Mouse (Mus musculus): ENCODE measurements around the gene Abca7. TPM values are rescaled to one million over a fixed set of nuclear protein-coding genes. Genes with fewer than 3 reads are reported as not detected.
"Not testable (repeated sequence)": the region's sequence is repeated elsewhere in the genome, so short reads cannot be mapped to it uniquely, and the experiment has no call there.

Abca7 gene
- total RNA-seq, 2 experiments from 2014 or later: 6.9 to 8.1 TPM

DNA sequence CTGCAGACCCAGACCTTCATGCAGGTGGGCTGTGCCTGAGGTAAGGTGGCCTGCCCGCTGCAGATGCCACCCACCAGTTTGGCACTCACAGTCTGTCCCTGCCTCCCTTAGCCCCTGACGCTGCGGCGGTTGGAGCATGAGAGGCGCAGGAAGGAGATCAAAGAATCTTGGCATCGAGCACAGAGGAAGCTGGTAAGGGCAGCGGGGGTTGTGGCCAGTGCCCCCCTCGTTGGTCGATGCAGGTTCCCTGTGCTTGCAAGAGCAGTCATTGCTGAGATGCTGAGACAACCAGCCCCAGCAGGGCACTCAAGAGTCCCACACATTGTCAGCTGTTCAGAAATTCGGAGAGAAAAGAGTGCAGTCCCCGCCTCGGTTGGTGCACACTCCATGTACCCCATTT is 25.9 kb downstream of the Abca7 start:
- DNase-seq: no peak

DNA sequence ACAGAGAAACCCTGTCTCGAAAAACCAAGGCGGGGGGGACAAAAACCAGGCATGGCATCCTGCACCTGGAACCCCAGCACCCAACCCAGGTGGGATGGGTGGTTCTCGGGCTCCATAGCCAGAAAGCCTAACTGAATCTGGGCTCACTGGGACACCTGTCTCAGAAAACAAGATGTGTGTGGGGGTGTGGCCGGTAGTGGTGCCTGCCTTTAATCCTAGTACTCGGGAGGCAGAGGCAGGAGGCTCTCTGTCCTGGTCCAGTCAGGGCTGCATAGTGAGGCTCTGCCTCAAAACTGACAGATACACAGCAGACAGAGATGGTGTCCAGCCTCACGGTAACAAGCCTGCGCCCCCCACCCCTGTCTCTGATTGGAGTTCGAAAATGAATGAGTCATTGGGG is 26.5 kb downstream of the Abca7 start:
- no peak for DNase-seq

DNA sequence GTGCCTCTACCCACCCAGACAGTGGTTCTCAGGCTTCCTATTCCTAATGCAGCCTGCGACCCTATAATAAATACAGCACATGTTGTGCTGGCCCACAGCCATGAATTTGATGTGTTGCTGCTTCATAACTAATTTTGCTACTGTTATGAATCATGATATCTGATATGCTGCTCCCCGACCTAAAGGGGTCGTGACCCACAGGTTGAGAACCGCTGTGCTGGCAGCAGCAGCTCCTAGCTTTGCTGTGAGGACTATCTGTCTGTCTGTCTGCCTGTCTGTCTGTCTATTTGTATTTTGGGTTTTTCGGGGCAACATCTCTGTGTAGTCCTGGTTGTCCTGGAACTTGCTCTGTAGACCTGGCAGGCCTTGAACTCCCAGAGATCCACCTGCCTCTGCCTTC is 27.5 kb downstream of the Abca7 start:
- DNase-seq: no peak

DNA sequence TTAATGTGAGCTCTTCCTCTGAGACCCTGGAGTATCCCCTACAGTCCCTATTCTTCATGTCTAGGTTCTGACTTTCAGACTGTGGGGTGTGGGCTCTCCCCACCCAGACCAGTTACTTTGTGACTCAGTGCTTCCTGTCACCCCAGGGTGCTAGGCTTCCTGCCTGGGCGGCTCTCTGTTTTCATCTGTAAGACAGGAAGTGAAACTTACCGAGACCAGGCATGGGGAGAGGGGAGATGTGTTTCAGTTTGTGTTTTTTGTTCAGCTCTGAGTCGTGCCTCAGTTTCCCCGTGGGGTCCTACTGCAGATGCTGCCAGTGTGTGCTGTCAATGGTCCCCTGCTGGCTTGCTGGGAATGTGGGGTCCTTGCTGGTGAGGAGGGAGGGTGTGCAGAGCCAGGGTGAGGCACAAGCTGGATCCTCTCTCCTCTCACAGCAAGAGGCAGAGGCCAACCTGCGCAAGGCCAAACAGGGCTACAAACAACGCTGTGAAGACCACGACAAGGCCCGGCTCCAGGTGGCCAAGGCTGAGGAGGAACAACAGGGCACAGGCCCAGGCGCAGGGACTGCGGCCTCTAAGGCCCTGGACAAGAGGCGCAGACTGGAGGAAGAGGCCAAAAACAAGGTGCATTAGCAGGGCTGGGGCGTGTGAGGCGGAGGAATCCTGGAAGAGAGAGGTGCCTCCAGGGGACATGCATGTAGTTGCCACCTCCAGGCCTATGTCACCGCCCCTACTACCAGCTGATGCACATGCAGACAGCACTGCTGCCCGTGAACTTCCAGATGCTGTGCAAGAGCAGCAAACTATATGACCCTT is 28.1 kb downstream of the Abca7 start:
- no peak for DNase-seq

DNA sequence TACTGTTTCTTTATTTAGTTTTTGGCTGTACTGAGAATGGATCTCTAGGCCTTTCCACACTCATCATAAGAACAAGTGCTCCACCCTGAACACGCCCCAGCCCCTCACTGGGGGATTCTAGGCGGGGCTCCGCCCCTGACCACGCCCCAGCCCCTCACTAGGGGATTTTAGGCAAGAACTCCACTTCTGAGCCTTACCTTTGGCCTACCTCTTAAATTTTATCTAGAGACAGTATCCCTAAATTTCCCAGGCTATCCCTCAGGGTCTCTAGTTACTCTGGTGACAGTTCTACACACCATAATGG is 28.7 kb downstream of the Abca7 start:
- no peak for DNase-seq

DNA sequence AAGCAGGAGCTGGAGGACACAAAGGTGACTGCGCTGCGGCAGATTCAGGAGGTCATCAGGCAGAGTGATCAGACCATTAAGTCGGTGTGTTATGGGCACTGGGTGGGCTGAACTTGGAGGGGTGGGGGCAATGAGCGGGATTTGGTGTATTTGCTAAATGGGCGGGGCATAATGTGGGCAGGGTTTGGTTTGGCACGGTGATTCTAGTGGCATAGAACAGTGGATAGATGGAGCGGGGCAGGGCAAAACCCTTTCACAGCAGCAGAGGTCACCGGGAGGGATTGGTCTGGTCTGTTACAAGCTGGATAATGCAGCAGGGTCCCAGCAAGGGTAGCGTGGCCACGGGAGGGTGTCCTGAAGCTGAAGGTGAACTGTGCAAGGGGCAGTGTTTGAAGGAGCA is 29.2 kb downstream of the Abca7 start:
- DNase-seq: no peak

DNA sequence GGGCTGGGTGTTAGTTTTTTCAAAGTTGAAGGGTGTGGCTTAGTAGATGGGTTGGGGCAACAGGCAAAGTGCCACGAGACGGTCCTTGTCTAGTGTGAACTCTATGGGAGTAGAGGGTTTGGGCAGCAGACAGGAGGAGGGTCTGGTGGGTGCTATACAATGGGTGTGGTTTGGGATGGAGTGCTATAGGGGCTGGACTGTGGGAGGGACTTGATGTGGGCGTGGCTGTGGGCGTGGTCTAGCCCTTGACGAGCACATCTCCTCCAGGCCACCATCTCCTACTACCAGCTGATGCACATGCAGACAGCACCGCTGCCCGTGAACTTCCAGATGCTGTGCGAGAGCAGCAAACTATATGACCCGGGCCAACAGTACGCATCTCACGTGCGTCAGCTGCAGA is 29.6 kb downstream of the Abca7 start:
- DNase-seq: no peak

DNA sequence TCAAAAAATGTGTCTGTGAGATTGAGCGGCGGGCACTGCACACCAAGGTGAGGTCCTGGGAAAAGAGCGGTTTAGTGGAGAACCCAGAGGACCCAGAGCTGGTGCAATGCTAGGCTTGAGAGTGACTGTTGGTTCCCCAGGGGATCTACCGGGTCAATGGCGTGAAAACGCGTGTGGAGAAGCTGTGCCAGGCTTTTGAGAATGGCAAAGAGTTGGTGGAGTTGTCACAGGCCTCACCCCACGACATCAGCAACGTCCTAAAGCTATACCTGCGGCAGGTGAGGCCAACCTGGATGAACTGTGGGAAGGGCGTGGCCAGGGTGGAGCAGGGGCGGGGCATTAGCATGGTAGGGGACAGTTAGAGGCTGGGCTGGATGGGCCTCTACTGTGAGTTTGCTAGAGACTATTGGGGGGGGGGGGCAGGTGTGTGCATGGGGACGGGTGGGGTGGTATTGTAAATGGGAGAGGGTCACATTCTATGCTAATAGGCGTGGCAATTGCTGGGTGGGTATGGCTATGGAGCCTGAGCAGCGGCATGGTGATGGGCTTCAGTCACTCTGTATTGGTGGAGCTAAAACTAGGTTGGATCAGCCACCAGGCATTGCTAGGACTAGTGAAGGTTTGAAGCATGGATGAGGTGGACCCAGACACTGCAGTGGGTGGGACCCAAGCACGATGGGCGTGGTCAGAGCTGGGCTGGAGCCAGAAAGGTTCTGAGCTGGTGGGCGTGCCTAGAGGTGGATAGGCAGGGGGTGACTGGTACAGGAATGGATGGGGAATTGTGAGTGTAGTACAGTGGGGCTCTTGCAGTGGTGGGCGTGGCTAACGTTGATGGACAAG is 31.6 kb downstream of the Abca7 start:
- no peak for DNase-seq

DNA sequence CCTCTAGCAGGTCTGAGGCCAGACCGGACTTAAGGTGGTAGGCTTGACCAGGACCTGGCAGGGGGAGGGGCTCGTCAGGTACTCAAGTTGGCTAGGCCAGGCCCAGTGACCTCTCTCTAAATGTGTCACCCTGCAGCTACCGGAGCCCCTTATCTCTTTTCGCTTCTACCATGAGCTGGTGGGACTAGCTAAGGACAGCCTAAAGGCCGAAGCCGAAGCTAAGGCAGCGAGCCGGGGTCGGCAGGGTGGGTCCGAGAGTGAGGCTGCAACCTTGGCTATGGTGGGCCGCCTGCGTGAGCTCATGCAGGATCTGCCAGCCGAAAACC is 32.2 kb downstream of the Abca7 start:
- no peak for DNase-seq

DNA sequence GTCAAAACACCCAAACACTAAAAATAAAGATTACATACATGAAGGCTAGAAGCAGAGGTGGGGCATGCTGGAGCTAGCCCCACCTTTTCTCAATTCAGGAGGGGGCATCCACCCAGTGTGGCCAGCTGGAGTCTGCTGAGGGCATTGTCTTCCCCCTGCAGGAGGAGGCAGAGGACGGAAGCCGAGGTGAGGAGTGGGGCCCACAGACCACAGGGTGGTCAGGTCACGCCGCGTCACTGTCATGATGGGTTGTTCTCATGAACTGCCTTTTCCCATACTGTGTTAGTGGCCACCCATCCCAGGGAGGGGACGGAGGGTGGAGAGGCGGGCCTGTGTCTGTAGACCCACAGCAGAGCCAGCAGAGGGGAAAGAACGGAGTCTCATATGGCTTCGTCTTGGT is 33.9 kb downstream of the Abca7 start:
- DNase-seq: no peak

DNA sequence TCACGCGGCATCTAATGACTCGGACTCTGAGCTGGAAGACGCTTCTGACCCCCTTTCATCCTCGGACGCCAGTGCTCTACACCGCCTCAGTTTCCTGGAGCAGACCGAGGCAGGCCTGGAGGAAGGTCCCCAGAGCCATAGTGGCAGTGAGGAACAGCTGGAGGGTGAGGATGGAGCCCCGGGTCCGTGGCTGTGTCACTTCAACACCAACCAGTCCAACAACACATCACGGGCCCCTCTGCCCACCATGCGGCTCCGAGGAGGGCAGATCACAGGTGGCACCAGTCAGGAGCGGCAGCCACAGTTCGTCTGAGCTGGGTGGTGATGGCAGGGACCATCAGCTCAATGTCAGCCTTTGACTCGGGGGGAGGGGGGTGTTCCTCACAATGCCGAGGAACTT is 34.4 kb downstream of the Abca7 start:
- no peak for DNase-seq

DNA sequence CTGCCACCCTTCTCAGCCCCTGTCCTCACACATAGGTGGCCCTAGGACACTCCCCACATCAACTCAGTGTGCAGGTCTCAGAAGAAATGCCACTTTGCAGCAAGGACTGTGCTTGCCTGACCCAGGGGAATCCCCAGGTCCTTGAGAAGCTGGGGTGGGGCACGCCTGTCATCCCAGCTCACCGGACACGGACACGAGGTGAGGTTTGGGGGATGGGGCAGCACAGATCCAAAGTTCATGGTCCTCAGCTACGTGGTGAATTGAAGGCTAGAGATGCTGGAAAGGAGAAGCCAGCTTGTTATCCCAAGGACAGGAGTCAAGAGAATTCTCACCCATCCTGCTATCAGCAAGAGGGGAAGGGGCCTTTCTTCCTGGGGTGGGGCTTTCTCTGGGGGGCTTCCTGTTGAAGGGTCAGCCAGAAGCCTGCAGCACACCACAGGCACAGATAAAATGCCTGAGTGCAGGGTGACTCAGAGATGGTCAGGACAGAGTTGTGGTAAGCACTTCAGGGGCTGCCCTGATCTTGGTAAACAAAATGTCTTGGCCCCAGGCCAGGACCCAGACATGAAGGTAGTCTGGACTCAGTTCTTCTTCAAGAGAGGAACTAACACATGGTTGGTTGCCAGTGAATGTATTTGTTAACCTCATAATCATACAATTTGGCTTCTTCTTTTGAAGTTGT is 36.6 kb downstream of the Abca7 start:
- peak; percentile 68 for DNase-seq

DNA sequence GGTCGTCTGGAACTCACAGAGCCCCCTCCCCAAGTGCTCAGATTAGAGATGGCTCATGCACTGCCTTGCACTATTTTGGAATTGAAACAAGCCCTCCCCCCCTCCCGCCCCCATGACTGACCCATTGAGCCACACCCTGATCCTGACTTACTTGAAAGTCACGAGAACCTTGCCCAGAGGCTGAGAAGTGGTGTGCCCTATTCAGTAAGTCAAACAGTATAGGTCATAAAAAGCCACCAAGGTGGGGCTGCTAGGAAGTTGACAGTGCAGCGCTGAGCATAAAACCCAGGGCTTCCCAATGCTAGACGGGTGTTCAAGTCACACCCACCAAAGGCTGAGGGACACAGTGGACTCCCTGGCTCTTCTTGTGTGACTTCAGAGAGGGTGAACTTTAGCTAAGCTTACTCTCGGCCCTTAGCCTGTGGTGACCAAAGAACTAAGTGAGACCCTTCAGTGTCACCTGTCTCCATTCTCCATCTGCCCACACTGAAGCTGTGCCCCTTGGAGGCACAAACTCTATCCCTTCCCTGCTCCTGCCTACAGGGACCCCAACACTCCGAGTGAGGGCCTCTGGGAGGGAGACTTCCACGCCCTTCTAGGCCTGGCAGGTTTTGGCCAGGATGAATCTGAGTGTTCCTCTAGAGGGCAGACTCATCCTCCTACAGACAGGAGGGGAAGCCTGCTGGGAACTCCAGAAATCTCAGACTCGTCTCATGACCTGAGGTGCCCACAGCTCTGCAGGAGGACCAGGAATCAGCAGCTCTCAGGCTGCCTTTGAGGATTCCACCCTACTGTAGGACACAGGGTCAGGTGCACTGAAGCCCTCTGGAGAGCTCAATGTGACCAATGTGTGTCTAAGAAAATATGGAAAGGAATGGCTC is 37.5 kb downstream of the Abca7 start:
- peak; percentile 65 for DNase-seq

DNA sequence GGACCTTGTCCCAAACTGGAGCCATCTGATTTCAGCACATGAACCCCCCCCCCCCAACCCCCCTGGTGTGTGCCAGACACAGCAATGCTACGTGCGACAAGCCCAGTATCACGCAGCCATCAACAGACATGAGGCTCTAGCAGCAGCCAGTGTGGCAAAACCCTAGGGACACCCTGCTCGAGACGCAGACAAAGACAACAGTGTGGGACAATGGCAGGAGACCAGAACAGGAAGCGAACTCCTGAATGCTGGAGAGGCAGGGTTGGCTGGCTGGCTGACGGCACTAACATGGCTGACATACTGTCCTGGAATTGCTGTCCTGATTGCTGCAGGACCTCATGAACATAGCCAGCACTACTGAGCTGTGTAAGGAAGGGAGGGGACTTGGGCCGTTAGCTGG is 38.9 kb downstream of the Abca7 start:
- no peak for DNase-seq

DNA sequence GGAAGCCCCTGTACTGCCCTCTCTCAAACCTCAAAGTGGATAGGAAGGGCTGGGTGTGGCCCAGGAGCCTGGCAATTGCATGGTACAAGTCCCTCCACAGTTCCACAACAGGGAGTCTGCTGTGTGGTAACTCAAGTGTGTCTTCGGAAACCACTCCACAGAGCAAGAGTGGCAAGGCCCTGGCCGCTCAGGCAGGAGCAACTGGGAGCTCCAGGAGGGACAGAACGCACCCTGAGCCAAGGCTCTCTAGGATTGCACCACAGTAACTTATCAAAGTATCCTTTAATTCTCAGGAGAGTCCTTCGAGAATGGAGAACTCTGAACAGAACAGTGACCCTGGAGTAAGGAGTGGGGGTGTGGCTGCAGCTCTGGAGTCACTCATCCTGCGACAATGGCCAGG is 39.4 kb downstream of the Abca7 start:
- no peak for DNase-seq

DNA sequence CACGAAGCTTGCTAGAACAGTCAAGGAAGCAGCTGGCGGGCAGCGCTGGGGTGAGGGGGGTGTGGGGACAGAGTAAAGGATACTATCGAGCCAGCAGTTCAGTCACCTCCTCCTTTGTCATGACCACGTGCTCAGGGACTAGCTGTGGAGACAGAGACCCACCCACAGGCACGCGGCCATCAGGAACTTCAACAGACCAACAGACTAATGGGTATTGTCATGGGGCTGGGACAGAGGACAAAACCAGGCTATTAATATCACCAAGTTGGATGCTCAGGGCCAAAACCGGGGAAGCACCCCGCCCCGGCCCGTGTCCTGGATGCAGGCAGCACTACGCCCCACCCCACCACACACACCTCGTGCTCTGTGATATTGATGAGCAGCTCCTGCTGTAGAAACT is 40.5 kb downstream of the Abca7 start:
- no peak for DNase-seq

DNA sequence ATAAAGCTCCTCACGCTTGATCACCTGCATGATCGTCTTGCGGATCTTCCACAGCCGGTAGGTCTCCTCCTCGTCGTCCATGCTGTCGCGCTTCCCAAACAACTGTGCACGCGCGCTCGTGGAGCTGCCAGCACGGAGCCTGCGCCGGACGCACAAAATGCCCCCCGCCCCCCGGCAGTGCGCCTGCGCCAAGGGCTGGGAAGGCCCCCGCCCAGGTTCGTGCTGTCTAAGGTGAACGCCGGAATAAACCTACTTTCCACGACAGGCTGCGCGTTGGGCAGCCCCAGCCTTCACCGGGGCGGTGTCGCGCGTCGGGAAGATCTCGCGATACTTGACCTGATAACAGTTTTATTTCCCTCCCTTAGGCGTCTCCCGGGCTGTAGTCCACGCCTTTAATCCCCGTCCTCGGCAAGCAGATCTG is 43.3 kb downstream of the Abca7 start, which contains the start of gene Polr2e:
Gene Polr2e, minus strand, starts transcription at position 237 of the 421 bp plus-strand sequence.
- DNase-seq: peak; percentile 97

DNA sequence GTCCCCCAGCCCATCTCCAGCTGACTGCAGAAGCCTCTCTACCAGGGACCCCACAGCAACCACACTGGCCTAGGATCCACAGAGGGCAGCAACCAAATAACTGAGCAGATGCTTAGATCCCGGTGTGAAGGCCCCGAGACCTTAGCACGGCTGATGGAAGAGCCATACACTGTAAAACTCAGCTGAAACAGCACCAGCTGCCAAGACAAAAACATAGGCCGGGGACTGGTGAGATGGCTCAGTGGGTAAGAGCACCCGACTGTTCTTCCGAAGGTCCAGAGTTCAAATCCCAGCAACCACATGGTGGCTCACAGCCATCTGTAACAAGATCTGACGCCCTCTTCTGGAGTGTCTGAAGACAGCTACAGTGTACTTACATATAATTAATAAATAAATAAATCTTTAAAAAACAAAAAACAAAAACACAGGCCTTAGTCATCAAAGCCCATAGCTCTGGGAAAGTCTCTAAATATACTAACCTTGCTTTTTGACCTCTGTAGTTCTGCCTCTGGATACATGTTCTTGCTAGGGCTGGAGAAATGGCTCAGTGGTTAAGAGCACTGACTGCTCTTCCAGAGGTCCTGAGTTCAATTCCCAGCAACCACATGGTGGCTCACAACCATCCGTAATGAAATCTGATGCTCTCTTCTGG is 45.2 kb downstream of the Abca7 start:
- not testable (repeated sequence) for DNase-seq

DNA sequence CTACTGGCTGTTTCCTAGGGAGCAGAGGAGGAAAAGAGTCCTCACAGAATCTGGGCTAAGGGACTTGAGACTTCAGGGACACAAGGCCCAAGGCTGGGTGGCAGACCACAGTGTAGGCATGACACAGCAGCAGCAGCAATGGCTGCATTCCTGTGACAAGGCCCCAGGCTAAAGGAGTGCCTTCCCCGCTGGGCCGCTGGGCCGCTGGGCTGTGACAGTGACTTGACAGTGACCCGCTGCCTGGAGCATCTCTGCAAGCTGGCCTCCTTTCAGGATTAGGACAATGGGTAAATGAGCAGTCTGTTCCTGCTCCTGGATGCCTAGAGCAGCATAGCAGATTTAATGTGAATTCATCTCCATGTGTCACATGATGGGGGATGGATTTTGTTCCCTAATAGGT is 47.8 kb downstream of the Abca7 start:
- no peak for DNase-seq

DNA sequence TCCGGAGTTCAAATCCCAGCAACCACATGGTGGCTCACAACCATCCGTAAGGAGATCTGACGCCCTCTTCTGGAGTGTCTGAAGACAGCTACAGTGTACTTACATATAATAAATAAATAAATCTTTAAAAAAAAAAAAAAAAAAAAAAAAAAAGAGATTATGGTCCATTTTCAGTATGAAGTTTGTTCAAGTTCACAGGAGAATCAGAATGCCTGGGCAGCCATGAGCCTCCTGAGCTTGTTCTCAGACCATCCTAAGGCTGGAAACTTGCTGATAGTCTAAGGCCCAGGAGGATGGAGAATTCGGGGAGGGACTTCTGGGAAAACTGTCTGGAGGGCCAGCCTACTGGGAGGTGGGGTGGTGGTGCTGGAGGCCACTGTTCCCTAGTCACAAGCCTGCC is 49.1 kb downstream of the Abca7 start:
- not testable (repeated sequence) for DNase-seq

DNA sequence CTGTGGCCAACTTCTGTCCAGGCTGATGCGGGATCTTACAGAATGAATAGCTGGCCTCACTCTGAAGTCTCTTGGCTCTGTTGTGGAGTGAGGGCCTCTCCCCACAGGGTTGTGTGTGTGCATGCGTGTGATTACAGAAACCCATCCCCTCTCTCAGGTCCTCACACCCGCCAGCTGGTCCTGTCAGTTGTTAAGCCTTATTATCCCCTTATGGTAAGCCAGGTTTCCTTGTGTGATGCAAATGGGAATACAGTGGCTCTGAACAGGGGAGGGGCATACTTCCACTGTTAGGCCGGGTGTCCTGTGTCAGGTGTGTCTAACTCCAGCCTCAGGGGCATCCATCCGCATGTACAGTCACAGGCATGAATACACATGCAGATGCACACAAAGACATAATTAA is 49.5 kb downstream of the Abca7 start:
- no peak for DNase-seq

DNA sequence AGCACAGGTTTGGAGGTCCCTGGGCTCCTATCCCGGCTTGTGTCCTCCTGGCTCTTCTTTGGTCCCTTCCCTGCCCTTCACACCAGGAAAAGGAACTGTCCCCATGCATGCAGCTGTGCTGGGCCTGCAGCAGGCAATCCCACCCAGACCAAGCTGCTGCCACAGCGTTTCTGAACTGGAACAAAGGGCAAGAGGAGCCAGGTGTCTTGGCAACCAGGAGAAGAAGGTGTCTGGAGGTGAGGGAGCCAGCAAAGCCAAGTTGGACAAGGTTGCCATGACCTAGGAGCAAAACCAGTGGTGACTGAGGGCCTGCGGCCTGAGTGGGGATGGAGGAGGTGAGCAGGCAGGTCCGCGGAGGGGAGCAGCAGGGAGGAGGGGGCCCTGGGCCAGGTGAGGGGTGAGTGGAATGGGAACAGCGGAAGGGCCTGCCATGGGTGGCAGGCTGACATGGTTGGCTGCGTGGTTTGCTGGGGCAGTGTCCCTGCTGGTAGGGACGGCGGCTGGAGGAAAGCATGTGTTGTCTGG is 50.8 kb downstream of the Abca7 start, which contains the start of gene Gpx4:
Gene Gpx4, plus strand, starts transcription at position 126 of the 525 bp plus-strand sequence.
- no peak for DNase-seq

Measured in heart, postnatal 4 days (tissue).